Mouse (Mus musculus): Measurements from ENCODE around the gene Sh3gl2. TPM values are rescaled to one million over a fixed set of nuclear protein-coding genes. Genes with fewer than 3 reads are reported as not detected.

The Sh3gl2 gene
- polyA plus RNA-seq, 1 experiment from 2014 or later = 68.1 TPM

DNA sequence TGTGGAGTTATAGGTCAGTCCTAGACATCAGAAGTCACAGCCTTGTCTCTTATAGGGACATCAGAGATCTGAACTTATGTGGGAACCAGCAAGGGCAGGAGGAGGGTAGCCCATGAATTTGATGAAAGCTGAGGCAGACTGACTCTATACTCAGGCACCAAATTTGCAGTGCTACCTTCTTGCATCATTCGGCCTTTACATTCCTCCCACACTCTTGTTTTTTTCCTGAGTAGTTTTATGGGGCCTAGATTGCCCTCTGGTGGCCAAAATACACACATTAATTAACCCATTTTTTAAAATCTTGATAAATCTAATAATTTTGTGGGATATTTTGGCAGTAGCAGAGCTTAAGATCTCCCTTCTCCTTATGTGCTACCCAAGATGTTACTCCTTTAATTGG lies 186.9 kb downstream of the Sh3gl2 start:
- Histone ChIP-seq H3K4me1 (replicated peaks) (no peaks in the 10 kb centered on the region), H3K4me2 (no peak overlapping the region), H3K27ac (replicated peaks) (no peak overlapping the region), H3K27me3 (no peaks in the 10 kb centered on the region), H3K36me3 (0 out of 2 replicates have a peak, but pooled peaks cover 3% of the 10 kb centered on the region), H3K9me3 (no peaks in the 10 kb centered on the region), H3K9ac (no peak overlapping the region), H3K4me3 (no peak overlapping the region)
- ATAC-seq (ENCODE audit: low read depth) = no peak
- WGBS = 66% methylated on average over 1 of the region's 1 CpGs

DNA sequence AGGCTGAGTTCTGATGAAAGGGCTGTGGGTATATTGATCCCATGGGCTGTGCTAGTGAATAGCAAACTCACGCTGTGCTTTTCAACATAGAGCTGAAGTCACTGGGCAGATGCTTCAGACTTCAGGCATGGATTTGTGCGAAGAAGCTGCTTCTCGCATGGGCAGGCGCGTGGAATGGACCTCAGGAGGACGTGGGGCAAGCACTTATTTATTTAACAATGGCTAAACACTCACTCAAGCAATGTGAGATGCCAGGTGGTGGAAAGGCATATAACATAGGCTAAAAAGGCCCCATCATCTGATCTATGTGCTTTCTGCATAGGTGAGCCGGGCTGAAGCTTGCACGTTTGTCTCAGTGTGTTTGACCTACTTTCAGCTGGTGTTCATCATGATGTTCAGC lies 193.8 kb downstream of the Sh3gl2 start:
- no peak for ATAC-seq (ENCODE audit: low read depth)
- 61% methylated on average over 8 of the region's 8 CpGs for WGBS

DNA sequence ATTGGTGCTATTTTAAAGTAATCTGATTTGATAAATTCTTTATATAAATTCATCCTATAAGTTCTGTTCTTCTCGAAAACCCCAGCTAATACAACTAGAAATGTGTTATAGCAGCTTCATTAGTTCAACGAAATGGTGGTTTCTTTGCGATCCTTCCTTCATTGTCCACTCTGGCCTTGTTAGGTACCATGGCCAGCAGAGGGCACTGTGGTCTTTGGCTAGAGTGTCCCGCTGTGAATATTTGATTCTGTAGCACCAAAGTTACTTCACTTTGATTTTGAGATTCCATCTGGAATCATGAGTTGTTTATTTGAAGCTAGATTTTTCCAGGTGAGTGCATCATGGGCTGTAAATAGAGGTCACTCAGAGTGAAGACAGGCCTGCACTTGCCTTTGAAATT lies 197.9 kb downstream of the Sh3gl2 start:
- H3K4me1 ChIP-seq (replicated peaks) = peaks cover 10% of the 10 kb centered on the region; the same call in 1 of the 2 replicates
- 43% methylated on average over 4 of the region's 4 CpGs for WGBS
- H3K27me3 ChIP-seq = peaks cover 8% of the 10 kb centered on the region; the same call in 1 of the 2 replicates
- no peak overlapping the region for H3K9ac ChIP-seq
- H3K36me3 ChIP-seq = no peaks in the 10 kb centered on the region
- no peak overlapping the region for H3K27ac ChIP-seq (replicated peaks)
- no peak overlapping the region for H3K4me3 ChIP-seq
- no peak overlapping the region for H3K4me2 ChIP-seq
- H3K9me3 ChIP-seq = no peaks in the 10 kb centered on the region
- ATAC-seq (ENCODE audit: low read depth) = no peak

More for the DNA sequence above, 193.8 kb downstream of the Sh3gl2 start:
- Histone ChIP-seq H3K4me3 (no peak overlapping the region), H3K4me2 (no peak overlapping the region), H3K4me1 (replicated peaks) (peaks cover 7% of the 10 kb centered on the region; the same call in 1 of the 2 replicates), H3K36me3 (no peaks in the 10 kb centered on the region), H3K27ac (replicated peaks) (no peak overlapping the region), H3K27me3 (peaks cover 8% of the 10 kb centered on the region; the same call in 1 of the 2 replicates), H3K9ac (no peak overlapping the region), H3K9me3 (no peaks in the 10 kb centered on the region)

DNA sequence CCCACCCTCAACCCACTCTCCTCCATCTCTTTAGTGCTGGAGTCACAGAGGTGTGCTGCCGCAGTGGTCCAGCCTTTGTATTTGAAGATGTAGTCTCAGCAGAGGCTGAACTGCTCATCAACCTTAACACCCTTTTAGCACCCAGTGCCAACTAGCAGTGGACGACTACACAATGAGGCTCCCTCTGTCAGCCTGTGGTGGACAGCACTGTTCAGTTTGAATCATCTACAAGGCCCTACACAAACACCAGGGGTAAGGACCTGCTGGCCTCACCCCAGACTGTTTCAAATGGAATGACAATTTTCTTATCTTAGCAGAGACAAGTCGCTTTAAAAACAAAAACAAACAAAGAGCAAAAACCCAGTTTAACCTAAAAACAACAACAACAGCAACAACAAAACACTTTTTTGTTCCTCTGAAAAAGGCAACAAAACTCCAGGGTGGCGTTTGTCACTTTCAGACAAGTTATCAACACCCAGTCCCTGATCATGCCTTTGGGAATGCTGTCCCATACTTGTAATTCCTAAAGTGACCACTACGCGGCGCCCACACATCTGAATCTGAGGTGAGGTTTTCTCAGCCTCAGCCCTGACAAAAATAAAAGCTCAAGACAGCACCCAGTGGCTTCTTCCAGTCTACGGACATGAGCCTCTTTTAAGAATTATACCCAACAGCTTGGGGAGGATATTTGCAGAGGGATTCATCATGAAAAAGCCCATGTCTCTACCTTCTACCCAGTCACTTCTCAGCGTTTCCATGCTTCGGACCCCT lies 199.7 kb downstream of the Sh3gl2 start:
- peak; percentile 40; the same call in 1 of the 2 replicates for ATAC-seq (ENCODE audit: low read depth)
- no peaks in the 10 kb centered on the region for H3K36me3 ChIP-seq

DNA sequence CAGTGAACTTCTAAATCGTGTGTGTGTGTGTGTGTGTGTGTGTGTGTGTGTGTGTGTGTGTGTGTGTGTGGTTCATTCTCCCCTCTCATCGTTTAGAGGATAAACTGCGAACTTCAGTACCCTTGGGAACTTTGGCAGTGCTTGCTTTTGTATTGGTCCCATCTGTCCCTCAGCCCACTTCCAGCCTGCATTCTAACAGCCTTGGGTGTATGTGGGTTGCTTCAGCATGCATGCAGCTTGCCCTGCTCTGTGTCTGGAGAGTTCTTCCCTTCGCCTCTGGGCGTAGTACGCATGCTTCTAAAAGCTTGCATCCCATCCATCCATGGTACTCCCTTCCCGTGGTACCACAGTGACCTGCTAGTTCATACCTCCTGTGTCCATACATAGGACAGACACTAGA lies 200.3 kb downstream of the Sh3gl2 start:
- H3K4me2 ChIP-seq = no peak overlapping the region
- H3K27me3 ChIP-seq = peaks cover 8% of the 10 kb centered on the region; the same call in 1 of the 2 replicates
- no peaks in the 10 kb centered on the region for H3K9me3 ChIP-seq
- WGBS = 65% methylated on average over 6 of the region's 7 CpGs
- no peak for ATAC-seq (ENCODE audit: low read depth)
- 0 out of 2 replicates have a peak, but pooled peaks cover 3% of the 10 kb centered on the region for H3K4me1 ChIP-seq (replicated peaks)
- H3K27ac ChIP-seq (replicated peaks) = no peak overlapping the region
- no peak overlapping the region for H3K9ac ChIP-seq
- no peak overlapping the region for H3K4me3 ChIP-seq
- no peaks in the 10 kb centered on the region for H3K36me3 ChIP-seq

More for the DNA sequence above, 199.7 kb downstream of the Sh3gl2 start:
- no peak overlapping the region for H3K4me3 ChIP-seq
- H3K4me2 ChIP-seq = no peak overlapping the region
- WGBS = 45% methylated on average over 10 of the region's 10 CpGs
- no peak overlapping the region for H3K27ac ChIP-seq (replicated peaks)
- no peaks in the 10 kb centered on the region for H3K9me3 ChIP-seq
- peaks cover 8% of the 10 kb centered on the region; the same call in 1 of the 2 replicates for H3K27me3 ChIP-seq
- no peak overlapping the region for H3K9ac ChIP-seq
- H3K4me1 ChIP-seq (replicated peaks) = 0 out of 2 replicates have a peak, but pooled peaks cover 3% of the 10 kb centered on the region

DNA sequence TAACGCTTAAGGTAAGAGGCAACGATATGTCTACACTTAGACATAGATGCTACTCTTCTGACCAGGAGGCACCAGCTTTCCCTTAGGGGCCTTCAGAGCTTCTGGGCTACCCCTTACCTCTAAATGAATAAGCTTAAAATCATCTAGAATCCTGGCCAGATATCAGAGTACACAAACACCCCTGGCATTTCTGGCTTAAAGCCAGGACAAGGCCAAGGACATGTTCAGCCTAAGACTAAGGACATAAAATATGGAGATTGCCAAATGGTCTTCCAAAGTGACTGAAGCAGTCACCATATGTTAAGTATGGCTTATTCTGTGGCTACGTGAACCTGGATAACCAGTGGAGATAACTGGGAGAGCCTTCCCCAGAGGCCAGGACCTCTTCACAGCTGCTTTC lies 211.5 kb downstream of the Sh3gl2 start:
- Histone ChIP-seq H3K4me1 (replicated peaks) (no peaks in the 10 kb centered on the region), H3K27me3 (no peaks in the 10 kb centered on the region), H3K36me3 (no peaks in the 10 kb centered on the region), H3K9me3 (no peaks in the 10 kb centered on the region), H3K4me2 (no peak overlapping the region), H3K4me3 (no peak overlapping the region), H3K27ac (replicated peaks) (no peak overlapping the region), H3K9ac (no peak overlapping the region)
- ATAC-seq (ENCODE audit: low read depth) = no peak
- 97% methylated on average over 3 of the region's 3 CpGs for WGBS

DNA sequence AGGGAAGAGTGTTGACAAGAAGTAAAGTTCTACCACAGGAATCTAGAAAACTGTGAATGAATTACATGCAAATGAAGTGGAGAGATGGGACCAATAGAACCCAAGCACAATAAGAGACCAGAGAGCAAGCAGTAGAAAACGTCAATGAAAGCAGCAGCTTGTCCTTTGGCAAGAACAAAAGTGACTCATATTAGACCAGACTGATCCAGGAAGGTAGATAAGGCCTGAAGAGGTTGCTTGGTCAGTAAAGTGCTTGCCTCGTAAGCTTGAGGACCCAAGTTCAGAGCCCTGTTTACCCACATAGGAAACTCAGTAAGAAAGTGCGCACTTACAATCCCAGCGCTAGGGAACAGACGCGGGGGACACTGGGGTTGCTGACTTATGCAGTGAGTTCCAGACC lies 215.5 kb downstream of the Sh3gl2 start:
- whole genome bisulfite sequencing = 84% methylated on average over 6 of the region's 6 CpGs
- Histone ChIP-seq H3K4me1 (replicated peaks) (no peaks in the 10 kb centered on the region), H3K27ac (replicated peaks) (no peak overlapping the region), H3K27me3 (no peaks in the 10 kb centered on the region), H3K4me3 (no peak overlapping the region), H3K9me3 (no peaks in the 10 kb centered on the region), H3K4me2 (no peak overlapping the region), H3K36me3 (no peaks in the 10 kb centered on the region), H3K9ac (no peak overlapping the region)
- ATAC-seq (ENCODE audit: low read depth) = no peak

DNA sequence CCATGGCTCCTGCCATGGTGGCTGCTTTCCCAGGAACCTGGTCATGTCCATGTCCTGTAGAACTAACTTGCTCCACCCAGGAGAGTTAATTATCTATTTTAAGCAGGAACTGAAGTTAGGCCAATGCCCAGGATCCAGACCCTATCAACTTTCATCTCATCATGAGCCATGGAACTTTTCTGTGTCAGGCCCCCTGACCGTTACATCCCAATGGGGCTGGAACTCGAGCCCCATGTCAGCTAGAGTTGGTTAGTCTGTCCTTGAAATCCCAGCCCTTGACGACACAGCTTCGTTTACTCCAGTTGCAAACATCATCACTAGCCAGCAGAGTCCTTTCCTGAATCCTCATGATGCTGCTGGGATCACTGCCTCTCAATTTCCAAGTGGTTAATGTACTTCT lies 221.3 kb downstream of the Sh3gl2 start:
- Histone ChIP-seq H3K9ac (no peak overlapping the region), H3K4me1 (replicated peaks) (no peaks in the 10 kb centered on the region), H3K4me3 (no peak overlapping the region), H3K4me2 (no peak overlapping the region), H3K36me3 (no peaks in the 10 kb centered on the region), H3K9me3 (no peaks in the 10 kb centered on the region), H3K27ac (replicated peaks) (no peak overlapping the region), H3K27me3 (no peaks in the 10 kb centered on the region)
- no peak for ATAC-seq (ENCODE audit: low read depth)
- WGBS = 85% methylated on average over 4 of the region's 4 CpGs

DNA sequence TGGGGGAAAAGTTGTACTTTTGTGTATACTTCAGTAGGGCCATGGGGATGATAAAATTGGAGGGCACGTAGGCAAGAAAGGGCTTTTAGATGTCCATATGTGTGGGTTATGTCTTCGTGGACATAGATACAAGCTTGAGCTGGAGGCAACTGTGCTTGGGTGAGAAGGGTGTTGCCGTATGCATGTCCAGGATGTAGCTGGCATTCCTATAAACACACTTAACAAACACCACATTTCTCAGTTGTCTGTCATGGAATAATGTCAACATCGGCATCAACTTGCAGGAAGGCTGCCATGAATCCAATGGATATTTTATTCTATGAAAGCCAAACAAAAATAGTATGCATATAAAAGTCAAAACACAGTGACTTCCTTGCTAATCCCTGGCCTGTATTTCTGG lies 227.9 kb downstream of the Sh3gl2 start:
- Histone ChIP-seq H3K4me2 (no peak overlapping the region), H3K9me3 (no peaks in the 10 kb centered on the region), H3K27me3 (no peaks in the 10 kb centered on the region), H3K4me3 (no peak overlapping the region), H3K27ac (replicated peaks) (no peak overlapping the region), H3K9ac (no peak overlapping the region), H3K36me3 (no peaks in the 10 kb centered on the region), H3K4me1 (replicated peaks) (no peaks in the 10 kb centered on the region)
- WGBS = 91% methylated on average over 4 of the region's 4 CpGs
- ATAC-seq (ENCODE audit: low read depth) = no peak

DNA sequence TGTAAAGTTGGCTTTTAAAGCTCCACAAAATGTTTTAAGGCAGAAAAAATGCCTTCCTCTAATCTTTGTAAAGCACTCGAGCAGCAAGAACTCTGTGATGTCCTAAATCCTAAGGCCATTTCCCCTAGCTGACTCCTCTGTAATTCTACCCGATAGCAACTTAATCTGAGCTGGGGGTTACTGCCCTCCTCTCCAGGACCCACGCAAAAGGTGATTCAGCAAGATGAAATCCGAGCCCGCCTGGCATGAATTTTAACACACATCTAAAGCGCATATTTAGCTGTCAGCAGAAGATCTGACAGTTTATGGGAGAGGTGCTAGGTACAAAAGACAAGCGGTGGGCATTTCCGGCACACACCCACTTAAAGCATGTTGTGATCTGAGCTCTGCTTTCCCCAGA lies 229.8 kb downstream of the Sh3gl2 start:
- no peak for ATAC-seq (ENCODE audit: low read depth)
- H3K36me3 ChIP-seq = no peaks in the 10 kb centered on the region
- H3K4me3 ChIP-seq = no peak overlapping the region
- H3K4me2 ChIP-seq = no peak overlapping the region
- H3K9me3 ChIP-seq = no peaks in the 10 kb centered on the region
- peaks cover 3% of the 10 kb centered on the region; the same call in 1 of the 2 replicates for H3K4me1 ChIP-seq (replicated peaks)
- no peak overlapping the region for H3K9ac ChIP-seq
- no peaks in the 10 kb centered on the region for H3K27me3 ChIP-seq
- H3K27ac ChIP-seq (replicated peaks) = no peak overlapping the region
- 69% methylated on average over 8 of the region's 8 CpGs for WGBS

DNA sequence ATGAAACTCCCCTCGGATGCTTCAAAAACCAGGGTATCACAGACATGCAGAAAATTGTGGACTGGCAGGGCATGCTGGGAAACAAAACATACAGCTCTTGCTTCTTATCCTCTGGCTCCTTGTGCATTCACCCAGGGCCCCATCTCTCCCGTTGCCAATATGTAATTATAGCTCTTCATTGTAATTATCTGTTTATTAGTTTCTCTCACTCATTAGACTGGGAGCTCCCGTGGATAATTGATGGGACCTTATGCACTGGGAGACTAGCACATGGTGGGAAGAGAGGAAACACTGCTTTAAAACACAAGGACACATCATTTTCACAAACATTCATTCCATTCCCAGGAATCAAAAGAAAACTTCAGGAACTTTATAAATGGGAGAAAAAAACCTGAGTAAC lies 233.9 kb downstream of the Sh3gl2 start:
- H3K9ac ChIP-seq = no peak overlapping the region
- H3K27me3 ChIP-seq = no peaks in the 10 kb centered on the region
- H3K4me3 ChIP-seq = no peak overlapping the region
- H3K4me1 ChIP-seq (replicated peaks) = peaks cover 3% of the 10 kb centered on the region; the same call in 1 of the 2 replicates
- no peaks in the 10 kb centered on the region for H3K9me3 ChIP-seq
- no peak overlapping the region for H3K4me2 ChIP-seq
- no peak for ATAC-seq (ENCODE audit: low read depth)
- no peaks in the 10 kb centered on the region for H3K36me3 ChIP-seq
- no peak overlapping the region for H3K27ac ChIP-seq (replicated peaks)
- 50% methylated on average over 3 of the region's 3 CpGs for WGBS

DNA sequence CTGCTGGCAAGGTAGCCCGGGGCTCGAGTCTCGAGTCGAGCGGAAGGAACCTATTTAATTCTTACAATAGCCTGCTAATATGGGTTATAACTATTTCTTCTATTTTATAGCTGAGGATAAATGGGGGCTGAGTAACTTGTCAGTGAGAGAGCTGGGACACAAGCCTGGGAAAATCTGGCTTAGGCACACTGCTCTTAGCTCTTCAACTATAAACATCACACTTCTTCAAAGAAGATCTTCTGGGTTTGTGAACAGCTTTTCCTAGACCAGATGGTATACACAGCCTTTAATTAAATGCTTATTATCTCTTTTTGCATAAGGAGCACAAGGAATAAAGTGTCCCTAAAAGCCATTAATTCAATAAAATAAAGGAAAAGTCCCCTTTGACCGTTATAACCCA lies 278.7 kb downstream of the Sh3gl2 start:
- Histone ChIP-seq H3K4me2 (no peak overlapping the region), H3K4me3 (no peak overlapping the region), H3K9ac (no peak overlapping the region), H3K36me3 (no peaks in the 10 kb centered on the region), H3K9me3 (no peaks in the 10 kb centered on the region), H3K4me1 (replicated peaks) (peaks cover 12% of the 10 kb centered on the region), H3K27ac (replicated peaks) (no peak overlapping the region), H3K27me3 (no peaks in the 10 kb centered on the region; the same call in 1 of the 2 replicates)
- no peak for ATAC-seq (ENCODE audit: low read depth)
- 92% methylated on average over 6 of the region's 6 CpGs for WGBS
